Mouse (Mus musculus) liver, embryonic 14.5 days (tissue): ENCODE measurements at regions not wholly inside any gene's neighbourhood (a gene's known extent, or its start where the extent isn't known, plus 50 kb on each side); places are given as distances from the start of the nearest gene placed in this dataset.

Experiments used
- CTCF ChIP-seq: IDR thresholded peaks from 2 replicates; pipeline ENCODE4 v1.5.1; 2016; ENCODE audit warnings: antibody characterized with exemption, low read depth, control low read depth
- EP300 ChIP-seq: IDR thresholded peaks from 2 replicates; pipeline ENCODE4 v1.6.1; 2016; ENCODE audit warnings: antibody characterized with exemption, low read depth

- TF ChIP-seq CTCF (no peak), EP300 (no peak)
Measured at GRCm38 (mm10) chr9:111762653-111763468, 72.7 kb upstream of the Stac start.
